Mouse (Mus musculus): ENCODE results near the gene Fer.

GRCm38 (mm10) chr17:63828561-63829332 lies 34.1 kb upstream of the Fer start:
- TF ChIP-seq CTCF (IDR thresholded peaks at IDR 0.05; ENCODE audit: control insufficient read depth, insufficient read depth, insufficient replicate concordance, low read depth, low read length) (no peak), POLR2A (IDR thresholded peaks at IDR 0.05; ENCODE audit: control insufficient read depth, low read depth, low read length) (no peak)
